Comparison of ENCODE assay signal across 6 mouse cellular contexts in genomic region chr4:139444315-139444714, GRCm38 (mm10).
"Had no signal": no experiment of that assay in that cellular context is flagged by ENCODE, and none has a peak within 500 bp of the region (broad histone marks: within the 10 kb centered on the region; RNA-seq: fewer than 3 reads in every experiment).

No protein-coding gene starts in this region.

- DNase-seq: kidney, postnatal 10 days; kidney, postnatal 4 days; lung, adult 2 months; lung, postnatal 36 days; right cerebral cortex, adult 18-20 months; thymus, postnatal 14 days had no signal
